Mouse (Mus musculus) G1E (cell line): Measurements from ENCODE around the gene Il1f6. TPM values are rescaled to one million over a fixed set of nuclear protein-coding genes. Genes with fewer than 3 reads are reported as not detected.

Experiments
- ATAC-seq: 2 replicates; pipeline ENCODE4 v1.8.0; 2016; ENCODE audit warnings: mild to moderate bottlenecking; ENCODE audit not compliant: insufficient number of reproducible peaks, poor library complexity, low FRiP score, severe bottlenecking; ENCODE audit errors: extremely low read depth
- DNase-seq: peaks from one replicate; pipeline ENCODE4 v3.0.0; 2012; ENCODE audit warnings: low spot score
- H3K27me3 ChIP-seq: 2 replicates; pipeline ENCODE4 v1.6.1; 2012; ENCODE audit warnings: mild to moderate bottlenecking, low read length, inconsistent platforms; ENCODE audit not compliant: insufficient read depth
- H3K36me3 ChIP-seq: replicated peaks from 2 replicates; pipeline ENCODE3; 2012; ENCODE audit warnings: mild to moderate bottlenecking, inconsistent platforms
- H3K4me1 ChIP-seq: 2 replicates; pipeline ENCODE4 v1.6.1; 2012; ENCODE audit warnings: low read depth, low read length, inconsistent platforms, mixed read lengths; ENCODE audit not compliant: insufficient read depth
- H3K4me3 ChIP-seq: 2 replicates; pipeline ENCODE4 v1.5.1; 2012; ENCODE audit warnings: low read depth, mild to moderate bottlenecking, inconsistent platforms, low read length, moderate library complexity, mixed read lengths
- H3K9me3 ChIP-seq: replicated peaks from 2 replicates; pipeline ENCODE4 v1.6.1; 2012; ENCODE audit warnings: inconsistent platforms
- CTCF ChIP-seq: IDR thresholded peaks from 2 replicates; pipeline ENCODE4 v1.5.1; 2012; ENCODE audit warnings: low read depth, low read length, inconsistent platforms, mixed read lengths
- GATA1 ChIP-seq: IDR thresholded peaks from 2 replicates; pipeline ENCODE4 v1.6.1; 2012; ENCODE audit warnings: borderline replicate concordance, low read length, inconsistent platforms, mixed read lengths
- GATA2 ChIP-seq: IDR thresholded peaks from 2 replicates; pipeline ENCODE4 v1.6.1; 2012; ENCODE audit warnings: low read depth, low read length, inconsistent platforms, borderline replicate concordance
- POLR2AphosphoS5 ChIP-seq: IDR thresholded peaks from 2 replicates; pipeline ENCODE4 v1.6.1; 2012; ENCODE audit warnings: low read depth, low read length, inconsistent platforms; ENCODE audit not compliant: insufficient replicate concordance
- TAL1 ChIP-seq: conservative IDR thresholded peaks from 2 replicates; pipeline ENCODE4 v1.6.1; 2012; ENCODE audit warnings: low read depth, low read length, inconsistent platforms, mixed read lengths
- polyA plus RNA-seq: library from polyadenylated mRNA; stranded (reverse); fragments of >175 nt; gene quantifications from 2 replicates; pipeline ENCODE4 v1.2.3, GENCODE M21; 2012
- total RNA-seq, 2 experiments: library from RNA; stranded (forward) in 1 of 2; stranded (reverse) in 1 of 2; fragments of 200-1000 nt in 1 of 2; fragments of >200 nt in 1 of 2; fragmentation: Nextera tagmentation in 1 of 2; gene quantifications; 2 replicates each; pipeline ENCODE4 v1.2.3; 2014 to 2017

Gene Il1f6
- total and polyA plus RNA-seq, 3 experiments, result not detected

DNA sequence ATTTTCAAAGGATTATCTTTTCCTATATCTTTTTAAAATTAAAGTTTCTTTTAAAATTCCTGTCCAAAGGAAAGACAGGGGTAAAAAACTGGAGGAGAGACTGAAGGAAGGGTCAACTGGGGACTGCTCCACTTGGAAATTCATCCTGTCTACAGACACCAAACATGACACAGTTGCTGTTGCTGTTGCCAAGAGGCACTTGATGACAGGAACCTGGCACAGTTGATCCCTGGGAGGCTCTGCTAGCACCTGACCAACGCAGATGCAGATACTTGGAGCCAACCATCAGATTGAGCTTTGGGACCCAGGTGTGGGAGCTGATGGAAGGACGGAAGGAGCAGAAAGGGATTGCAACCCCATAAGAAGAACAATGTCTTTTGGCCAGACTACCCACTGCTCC, 12.0 kb downstream of the Il1f6 start:
- TF ChIP-seq GATA1 (no peak), TAL1 (no peak), POLR2AphosphoS5 (no peak), CTCF (no peak), GATA2 (no peak)
- Histone ChIP-seq H3K36me3 (no peaks in the 10 kb centered on the region), H3K9me3 (no peaks in the 10 kb centered on the region), H3K4me1 (no peaks in the 10 kb centered on the region), H3K27me3 (0 out of 2 replicates have a peak, but pooled peaks cover 3% of the 10 kb centered on the region), H3K4me3 (no peak overlapping the region)
- no peak for ATAC-seq
- DNase-seq, result no peak

DNA sequence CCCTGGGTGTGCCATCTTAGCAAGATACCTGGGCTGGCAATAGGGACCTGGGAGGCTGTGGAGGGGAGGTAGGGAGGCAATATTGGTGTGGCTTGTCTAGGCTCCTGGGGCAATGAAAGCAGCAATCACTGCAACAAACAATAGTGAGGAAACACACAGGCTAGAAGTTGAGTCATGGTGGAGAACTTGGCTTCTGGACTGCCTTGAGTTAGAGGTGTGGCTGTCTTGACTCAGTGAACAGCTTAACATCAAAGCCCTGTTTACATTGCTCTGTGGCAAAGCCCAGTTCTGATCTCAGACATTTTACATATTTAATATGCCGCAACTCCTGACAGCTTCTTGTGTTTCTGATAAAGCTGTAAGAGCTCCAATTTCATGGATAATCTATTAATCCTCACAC, 52.3 kb downstream of the Il1f6 start:
- DNase-seq (no peak), ATAC-seq (no peak)
- Histone ChIP-seq H3K4me1 (no peaks in the 10 kb centered on the region), H3K27me3 (no peaks in the 10 kb centered on the region), H3K4me3 (no peak overlapping the region), H3K9me3 (no peaks in the 10 kb centered on the region), H3K36me3 (no peaks in the 10 kb centered on the region)
- no peak for TF ChIP-seq POLR2AphosphoS5
- TF ChIP-seq TAL1, result no peak
- TF ChIP-seq GATA1, result no peak
- no peak for TF ChIP-seq CTCF
- TF ChIP-seq GATA2, result no peak

DNA sequence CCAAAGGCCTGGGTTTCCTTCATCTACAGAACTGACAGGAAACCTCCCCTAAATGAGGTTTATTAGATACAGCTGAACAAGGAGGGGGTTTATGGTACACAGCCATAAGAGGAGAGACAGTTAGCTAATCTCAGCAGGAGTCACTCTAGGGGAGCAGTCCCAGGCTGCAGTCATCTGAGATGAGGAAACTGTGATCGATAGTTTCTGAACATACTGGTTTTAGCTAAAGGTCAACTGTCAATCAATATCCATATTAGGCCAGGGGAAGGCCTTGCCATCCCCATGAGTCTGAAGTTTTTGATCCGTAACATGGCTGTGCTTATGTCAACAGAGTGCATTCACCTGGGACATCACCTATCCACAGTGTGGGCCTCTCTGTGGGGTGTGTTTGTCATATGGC, 58.4 kb downstream of the Il1f6 start:
- DNase-seq (no peak), ATAC-seq (no peak)
- no peaks in the 10 kb centered on the region for H3K4me1 ChIP-seq
- H3K36me3 ChIP-seq, result no peaks in the 10 kb centered on the region
- TF ChIP-seq GATA1 (no peak), CTCF (no peak), POLR2AphosphoS5 (no peak), GATA2 (no peak), TAL1 (no peak)
- H3K4me3 ChIP-seq, result no peak overlapping the region
- H3K9me3 ChIP-seq, result no peaks in the 10 kb centered on the region
- H3K27me3 ChIP-seq, result no peaks in the 10 kb centered on the region

DNA sequence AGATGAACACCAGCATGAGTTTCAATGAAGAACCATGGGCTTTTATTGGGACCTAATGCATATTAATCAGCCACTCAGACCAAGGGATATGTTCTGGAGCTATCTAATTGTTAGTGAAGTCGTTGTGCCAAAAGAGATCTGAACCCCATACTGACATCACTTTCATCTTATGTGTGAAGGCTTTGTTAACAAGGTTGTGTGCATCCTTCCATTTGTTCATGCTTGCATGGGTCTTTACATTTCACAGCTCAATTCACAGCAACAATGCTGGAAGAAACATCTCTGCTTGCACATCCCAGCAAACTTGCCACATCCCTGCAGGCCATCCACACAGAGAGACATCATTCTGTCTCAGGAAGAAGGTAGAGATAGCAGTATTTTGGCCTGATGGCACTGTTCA, 59.9 kb downstream of the Il1f6 start:
- Histone ChIP-seq H3K4me1 (no peaks in the 10 kb centered on the region), H3K36me3 (no peaks in the 10 kb centered on the region), H3K27me3 (no peaks in the 10 kb centered on the region), H3K9me3 (no peaks in the 10 kb centered on the region), H3K4me3 (no peak overlapping the region)
- TF ChIP-seq GATA1 (no peak), TAL1 (no peak), POLR2AphosphoS5 (no peak), CTCF (no peak), GATA2 (no peak)
- ATAC-seq (no peak), DNase-seq (no peak)

Other genes starting within 250 kb of the Il1f6 start
- gene Hnmt, start 166.0 kb upstream of the Il1f6 start, total RNA-seq (2014; fragmentation: Nextera tagmentation), result not detected in 2 replicates
- not detected in 2 replicates for gene Hnmt, start 166.0 kb upstream of the Il1f6 start, total RNA-seq (2017)
- gene Hnmt, start 166.0 kb upstream of the Il1f6 start, polyA plus RNA-seq, result not detected in 2 replicates
- not detected in 2 replicates for gene Tbpl2, start 118.8 kb upstream of the Il1f6 start, total RNA-seq (2014; fragmentation: Nextera tagmentation)
- not detected in 2 replicates for gene Tbpl2, start 118.8 kb upstream of the Il1f6 start, total RNA-seq (2017)
- not detected in 2 replicates for gene Tbpl2, start 118.8 kb upstream of the Il1f6 start, polyA plus RNA-seq
- gene Il1f8, start 62.3 kb upstream of the Il1f6 start, total RNA-seq (2014; fragmentation: Nextera tagmentation), result not detected in 2 replicates
- gene Il1f8, start 62.3 kb upstream of the Il1f6 start, total RNA-seq (2017), result 0.11 TPM in 1 of 2 replicates, not detected in the other
- gene Il1f8, start 62.3 kb upstream of the Il1f6 start, polyA plus RNA-seq, result not detected in 2 replicates
- not detected in 2 replicates for gene Il1f9, start 28.9 kb upstream of the Il1f6 start, total RNA-seq (2014; fragmentation: Nextera tagmentation)
- 0.12 TPM in 1 of 2 replicates, not detected in the other for gene Il1f9, start 28.9 kb upstream of the Il1f6 start, total RNA-seq (2017)
- gene Il1f9, start 28.9 kb upstream of the Il1f6 start, polyA plus RNA-seq, result not detected in 2 replicates
- not detected in 2 replicates for gene Il1f5, start 61.5 kb downstream of the Il1f6 start, total RNA-seq (2014; fragmentation: Nextera tagmentation)
- gene Il1f5, start 61.5 kb downstream of the Il1f6 start, total RNA-seq (2017), result 0.22 and 0.41 TPM in 2 replicates
- not detected in 2 replicates for gene Il1f5, start 61.5 kb downstream of the Il1f6 start, polyA plus RNA-seq
- not detected in 2 replicates for gene Il1f10, start 75.8 kb downstream of the Il1f6 start, total RNA-seq (2014; fragmentation: Nextera tagmentation)
- not detected in 2 replicates for gene Il1f10, start 75.8 kb downstream of the Il1f6 start, total RNA-seq (2017)
- not detected in 2 replicates for gene Il1f10, start 75.8 kb downstream of the Il1f6 start, polyA plus RNA-seq
- not detected in 2 replicates for gene Il1rn, start 121.4 kb downstream of the Il1f6 start, total RNA-seq (2014; fragmentation: Nextera tagmentation)
- gene Il1rn, start 121.4 kb downstream of the Il1f6 start, total RNA-seq (2017), result 0.22 TPM in 1 of 2 replicates, not detected in the other
- gene Il1rn, start 121.4 kb downstream of the Il1f6 start, polyA plus RNA-seq, result not detected in 2 replicates
- 0.38 TPM in 1 of 2 replicates, not detected in the other for gene Psd4, start 152.2 kb downstream of the Il1f6 start, total RNA-seq (2014; fragmentation: Nextera tagmentation)
- 0.11 and 0.41 TPM in 2 replicates for gene Psd4, start 152.2 kb downstream of the Il1f6 start, total RNA-seq (2017)
- 0.06 and 0.11 TPM in 2 replicates for gene Psd4, start 152.2 kb downstream of the Il1f6 start, polyA plus RNA-seq